Mouse (Mus musculus): ENCODE data around the gene Gskip.

Gene Gskip

GRCm38 (mm10) chr12:105721452-105722132 lies 37.0 kb downstream of the Gskip start:
- DNase-seq (ENCODE audit: low spot score in 2 of 2): no peak

GRCm38 (mm10) chr12:105722657-105723056 lies 38.0 kb downstream of the Gskip start:
- no peak for DNase-seq (ENCODE audit: low spot score in 2 of 2)

GRCm38 (mm10) chr12:105724616-105725015 lies 40.0 kb downstream of the Gskip start:
- no peak for DNase-seq (ENCODE audit: low spot score in 2 of 2)

GRCm38 (mm10) chr12:105725736-105726135 lies 41.1 kb downstream of the Gskip start:
- no peak for DNase-seq (ENCODE audit: low spot score in 2 of 2)

- no peak for DNase-seq (ENCODE audit: low spot score in 2 of 2)
These were observed 42.6 kb downstream of the Gskip start for GRCm38 (mm10) chr12:105727268-105727667.

- peak in 1 of 2 experiments; percentile 13 for DNase-seq (ENCODE audit: low spot score in 2 of 2)
These were observed 43.3 kb downstream of the Gskip start for GRCm38 (mm10) chr12:105727964-105728363.

GRCm38 (mm10) chr12:105730851-105731460 lies 46.3 kb downstream of the Gskip start:
- DNase-seq (ENCODE audit: low spot score in 2 of 2): no peak

GRCm38 (mm10) chr12:105733370-105734159 lies 48.9 kb downstream of the Gskip start:
- no peak for DNase-seq (ENCODE audit: low spot score in 2 of 2)

- DNase-seq (ENCODE audit: low spot score in 2 of 2): no peak
These were observed 50.7 kb downstream of the Gskip start for GRCm38 (mm10) chr12:105735226-105735888.

- no peak for DNase-seq (ENCODE audit: low spot score in 2 of 2)
These were observed 51.2 kb downstream of the Gskip start for GRCm38 (mm10) chr12:105735889-105736251.

- DNase-seq (ENCODE audit: low spot score in 2 of 2): no peak
These were observed 53.9 kb downstream of the Gskip start for GRCm38 (mm10) chr12:105738316-105739096.

GRCm38 (mm10) chr12:105739656-105740055 lies 55.0 kb downstream of the Gskip start:
- DNase-seq (ENCODE audit: low spot score in 2 of 2): no peak

- no peak for DNase-seq (ENCODE audit: low spot score in 2 of 2)
These were observed 63.5 kb downstream of the Gskip start for GRCm38 (mm10) chr12:105748114-105748513.

Measured in spleen, postnatal 14 days (tissue).